In the genomic region with DNA sequence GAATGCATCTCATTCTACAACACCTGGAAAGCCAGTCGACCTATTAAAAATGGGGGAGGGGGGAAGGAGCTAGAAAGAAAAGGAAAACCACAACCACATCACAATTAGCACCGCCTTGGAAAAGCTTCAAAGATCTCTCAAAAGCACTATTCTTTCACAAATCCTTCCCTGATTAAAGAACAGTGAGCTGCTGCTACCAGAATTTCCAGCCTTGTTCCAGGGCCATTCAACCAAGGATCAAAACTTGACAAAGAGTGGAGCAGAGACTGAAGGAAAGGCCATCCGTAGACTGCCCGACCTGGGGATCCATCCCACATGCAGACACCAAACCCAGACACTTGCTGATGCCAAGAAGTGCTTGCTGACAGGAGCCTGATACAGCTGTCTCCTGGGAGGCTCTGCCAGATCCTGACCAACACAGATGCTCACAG, we compare ENCODE assay signal across 18 mouse cellular contexts.
A peak's percentile ranks its signal among the peaks of the same experiment; 100 is the strongest.
DNase-seq lines count a peak whose midpoint lies in the region; ATAC-seq and TF ChIP-seq lines count a peak whose summit lies in the region.
"Had no signal": no experiment of that assay in that cellular context is flagged by ENCODE, and none has a peak within 500 bp of the region (broad histone marks: within the 10 kb centered on the region; RNA-seq: fewer than 3 reads in every experiment).

No protein-coding gene starts in this region.

- TF ChIP-seq POLR2A in brain, embryonic 14.5 days (IDR thresholded peaks at IDR 0.05; ENCODE audit: borderline replicate concordance, extremely low read depth, insufficient read depth, insufficient read length, poor library complexity, severe bottlenecking) = no peak

- H3K36me3 ChIP-seq in forebrain, postnatal 0 days (ENCODE audit: insufficient read depth) = no peaks in the 10 kb centered on the region
- H3K36me3 ChIP-seq: kidney, embryonic 15.5 days had no signal

- no peaks in the 10 kb centered on the region for H3K9me3 ChIP-seq in forebrain, postnatal 0 days (ENCODE audit: low read length)
- H3K9me3 ChIP-seq: kidney, embryonic 15.5 days; limb, embryonic 15.5 days; midbrain, embryonic 12.5 days had no signal

- peak; percentile 29 to 47 for DNase-seq in cerebellum, postnatal 10 days
- no peak for DNase-seq in layer of hippocampus, adult 2 months (ENCODE audit: low spot score in 2 of 2)
- DNase-seq in layer of hippocampus, adult 9-10 months (ENCODE audit: low spot score) = no peak
- peak; percentile 86 for DNase-seq in brain, embryonic 14.5 days (ENCODE audit: low read depth)
- DNase-seq in forebrain, postnatal 0 days = no peak
- DNase-seq in adrenal gland, adult 2 months = no peak
- DNase-seq in left cerebral cortex, postnatal 14 days (ENCODE audit: low spot score in 2 of 2) = no peak
- DNase-seq: adrenal gland, postnatal 25 days; B cell, adult 2 months; cerebellum, adult 11 months; lung, embryonic 14.5 days; spleen, adult 18-20 months had no signal

- H3K4me1 ChIP-seq in forebrain, postnatal 0 days (ENCODE audit: insufficient read depth) = peaks cover 3% of the 10 kb centered on the region; the same call in 1 of the 2 replicates

- H3K27ac ChIP-seq in layer of hippocampus, adult 2 months = peak overlapping the region; percentile 65; the same call in 1 of the 2 replicates
- H3K27ac ChIP-seq in forebrain, postnatal 0 days (ENCODE audit: low read depth, low read length) = peak overlapping the region; percentile 21; the same call in 1 of the 2 replicates
- H3K27ac ChIP-seq: kidney, embryonic 15.5 days; limb, embryonic 15.5 days; midbrain, embryonic 12.5 days; stomach, postnatal 0 days had no signal

- H3K9ac ChIP-seq in forebrain, postnatal 0 days = no peak overlapping the region
- H3K9ac ChIP-seq: kidney, embryonic 15.5 days; limb, embryonic 15.5 days; lung, embryonic 14.5 days; midbrain, embryonic 12.5 days had no signal

- no peak overlapping the region for H3K4me2 ChIP-seq in forebrain, postnatal 0 days (ENCODE audit: low read depth)
- H3K4me2 ChIP-seq: kidney, embryonic 15.5 days; limb, embryonic 15.5 days; lung, embryonic 14.5 days; midbrain, embryonic 12.5 days had no signal

- TF ChIP-seq CTCF in layer of hippocampus, adult 2 months (conservative IDR thresholded peaks at IDR 0.05) = no peak
- no peak for TF ChIP-seq CTCF in brain, embryonic 14.5 days (IDR thresholded peaks at IDR 0.05; ENCODE audit: borderline replicate concordance, extremely low read depth, insufficient read depth, insufficient read length)
- no peak for TF ChIP-seq CTCF in forebrain, postnatal 0 days (IDR thresholded peaks at IDR 0.05; ENCODE audit: low read depth)

- no peak overlapping the region for H3K4me3 ChIP-seq in layer of hippocampus, adult 2 months
- no peak overlapping the region for H3K4me3 ChIP-seq in forebrain, postnatal 0 days (ENCODE audit: low read depth, low read length)
- H3K4me3 ChIP-seq: kidney, embryonic 15.5 days; limb, embryonic 15.5 days; midbrain, embryonic 12.5 days had no signal

- intact Hi-C loops in left cerebral cortex, postnatal 14 days (cut with DNase I) = no loop called here

- no peak for ATAC-seq in cerebellum, adult (ENCODE audit: insufficient number of reproducible peaks, low FRiP score, low TSS enrichment)
- peak; percentile 10; the same call in 1 of the 2 replicates for ATAC-seq in forebrain, postnatal 0 days
- ATAC-seq: inflammation-experienced regulatory T-cells, adult 6 months had no signal

- H3K27me3 ChIP-seq in forebrain, postnatal 0 days (ENCODE audit: insufficient read depth, low read length) = no peaks in the 10 kb centered on the region
- H3K27me3 ChIP-seq: kidney, embryonic 15.5 days; limb, embryonic 15.5 days; midbrain, embryonic 12.5 days had no signal

- 13% methylated on average over 4 of the region's 4 CpGs for WGBS in forebrain, postnatal 0 days

Comparison
In these comparisons a context has a peak if more than half of its experiments do, and no peak if none do; other contexts are left out.
1. DNase-seq: peak in cerebellum, postnatal 10 days (2 of 2) and brain, embryonic 14.5 days (single experiment); none in layer of hippocampus, adult 2 months (0 of 2), layer of hippocampus, adult 9-10 months (single experiment), forebrain, postnatal 0 days (single experiment), adrenal gland, adult 2 months (single experiment) and left cerebral cortex, postnatal 14 days (0 of 2).